Mouse (Mus musculus): ENCODE results near the gene 2610528J11Rik. TPM values are rescaled to one million over a fixed set of nuclear protein-coding genes. Genes with fewer than 3 reads are reported as not detected.

Gene 2610528J11Rik
- polyA plus RNA-seq, 1 experiment: 0.27 TPM

GRCm38 (mm10) chr4:118518208-118518607, 8.6 kb upstream of the 2610528J11Rik start:
- TF ChIP-seq CTCF (IDR thresholded peaks at IDR 0.05; ENCODE audit: borderline replicate concordance, extremely low read depth, insufficient read depth, insufficient read length): no peak
- TF ChIP-seq POLR2A (IDR thresholded peaks at IDR 0.05; ENCODE audit: borderline replicate concordance, extremely low read depth, insufficient read depth, insufficient read length, poor library complexity, severe bottlenecking): no peak
- no peak for DNase-seq (ENCODE audit: low read depth)

- no peak for DNase-seq (ENCODE audit: low read depth)
- TF ChIP-seq POLR2A (IDR thresholded peaks at IDR 0.05; ENCODE audit: borderline replicate concordance, extremely low read depth, insufficient read depth, insufficient read length, poor library complexity, severe bottlenecking): no peak
- no peak for TF ChIP-seq CTCF (IDR thresholded peaks at IDR 0.05; ENCODE audit: borderline replicate concordance, extremely low read depth, insufficient read depth, insufficient read length)
Observed at GRCm38 (mm10) chr4:118522248-118522647, 4.6 kb upstream of the 2610528J11Rik start.

- TF ChIP-seq POLR2A (IDR thresholded peaks at IDR 0.05; ENCODE audit: borderline replicate concordance, extremely low read depth, insufficient read depth, insufficient read length, poor library complexity, severe bottlenecking) (no peak), CTCF (IDR thresholded peaks at IDR 0.05; ENCODE audit: borderline replicate concordance, extremely low read depth, insufficient read depth, insufficient read length) (no peak)
- peak; percentile 60 for DNase-seq (ENCODE audit: low read depth)
Observed at GRCm38 (mm10) chr4:118523976-118524375, 2.8 kb upstream of the 2610528J11Rik start.

GRCm38 (mm10) chr4:118525779-118526178, 1.0 kb upstream of the 2610528J11Rik start:
- no peak for DNase-seq (ENCODE audit: low read depth)
- no peak for TF ChIP-seq POLR2A (IDR thresholded peaks at IDR 0.05; ENCODE audit: borderline replicate concordance, extremely low read depth, insufficient read depth, insufficient read length, poor library complexity, severe bottlenecking)
- TF ChIP-seq CTCF (IDR thresholded peaks at IDR 0.05; ENCODE audit: borderline replicate concordance, extremely low read depth, insufficient read depth, insufficient read length): no peak

GRCm38 (mm10) chr4:118527335-118527681, 509 bp downstream of the 2610528J11Rik start:
- TF ChIP-seq POLR2A (IDR thresholded peaks at IDR 0.05; ENCODE audit: borderline replicate concordance, extremely low read depth, insufficient read depth, insufficient read length, poor library complexity, severe bottlenecking) (no peak), CTCF (IDR thresholded peaks at IDR 0.05; ENCODE audit: borderline replicate concordance, extremely low read depth, insufficient read depth, insufficient read length) (no peak)
- DNase-seq (ENCODE audit: low read depth): no peak

- DNase-seq (ENCODE audit: low read depth): no peak
- TF ChIP-seq CTCF (IDR thresholded peaks at IDR 0.05; ENCODE audit: borderline replicate concordance, extremely low read depth, insufficient read depth, insufficient read length) (no peak), POLR2A (IDR thresholded peaks at IDR 0.05; ENCODE audit: borderline replicate concordance, extremely low read depth, insufficient read depth, insufficient read length, poor library complexity, severe bottlenecking) (no peak)
Observed at GRCm38 (mm10) chr4:118527720-118528119, 921 bp downstream of the 2610528J11Rik start.

- DNase-seq (ENCODE audit: low read depth): no peak
- TF ChIP-seq POLR2A (IDR thresholded peaks at IDR 0.05; ENCODE audit: borderline replicate concordance, extremely low read depth, insufficient read depth, insufficient read length, poor library complexity, severe bottlenecking): no peak
- TF ChIP-seq CTCF (IDR thresholded peaks at IDR 0.05; ENCODE audit: borderline replicate concordance, extremely low read depth, insufficient read depth, insufficient read length): no peak
Observed at GRCm38 (mm10) chr4:118532663-118533062, 5.9 kb downstream of the 2610528J11Rik start.

GRCm38 (mm10) chr4:118533156-118533555, 6.4 kb downstream of the 2610528J11Rik start:
- no peak for TF ChIP-seq POLR2A (IDR thresholded peaks at IDR 0.05; ENCODE audit: borderline replicate concordance, extremely low read depth, insufficient read depth, insufficient read length, poor library complexity, severe bottlenecking)
- TF ChIP-seq CTCF (IDR thresholded peaks at IDR 0.05; ENCODE audit: borderline replicate concordance, extremely low read depth, insufficient read depth, insufficient read length): no peak
- DNase-seq (ENCODE audit: low read depth): no peak

GRCm38 (mm10) chr4:118533605-118534004, 6.8 kb downstream of the 2610528J11Rik start:
- TF ChIP-seq POLR2A (IDR thresholded peaks at IDR 0.05; ENCODE audit: borderline replicate concordance, extremely low read depth, insufficient read depth, insufficient read length, poor library complexity, severe bottlenecking): no peak
- TF ChIP-seq CTCF (IDR thresholded peaks at IDR 0.05; ENCODE audit: borderline replicate concordance, extremely low read depth, insufficient read depth, insufficient read length): no peak
- DNase-seq (ENCODE audit: low read depth): no peak

- TF ChIP-seq CTCF (IDR thresholded peaks at IDR 0.05; ENCODE audit: borderline replicate concordance, extremely low read depth, insufficient read depth, insufficient read length) (no peak), POLR2A (IDR thresholded peaks at IDR 0.05; ENCODE audit: borderline replicate concordance, extremely low read depth, insufficient read depth, insufficient read length, poor library complexity, severe bottlenecking) (no peak)
- DNase-seq (ENCODE audit: low read depth): no peak
Observed at GRCm38 (mm10) chr4:118535610-118536009, 8.8 kb downstream of the 2610528J11Rik start.

- no peak for DNase-seq (ENCODE audit: low read depth)
- no peak for TF ChIP-seq POLR2A (IDR thresholded peaks at IDR 0.05; ENCODE audit: borderline replicate concordance, extremely low read depth, insufficient read depth, insufficient read length, poor library complexity, severe bottlenecking)
- no peak for TF ChIP-seq CTCF (IDR thresholded peaks at IDR 0.05; ENCODE audit: borderline replicate concordance, extremely low read depth, insufficient read depth, insufficient read length)
Observed at GRCm38 (mm10) chr4:118537801-118538200, 11.0 kb downstream of the 2610528J11Rik start.

- TF ChIP-seq CTCF (IDR thresholded peaks at IDR 0.05; ENCODE audit: borderline replicate concordance, extremely low read depth, insufficient read depth, insufficient read length) (no peak), POLR2A (IDR thresholded peaks at IDR 0.05; ENCODE audit: borderline replicate concordance, extremely low read depth, insufficient read depth, insufficient read length, poor library complexity, severe bottlenecking) (no peak)
- DNase-seq (ENCODE audit: low read depth): no peak
Observed at GRCm38 (mm10) chr4:118539904-118540303, 13.1 kb downstream of the 2610528J11Rik start.

Data from brain, embryonic 14.5 days (tissue).